Mouse (Mus musculus) C2C12 (cell line): ENCODE measurements around the gene Il1a. TPM values are rescaled to one million over a fixed set of nuclear protein-coding genes. Genes with fewer than 3 reads are reported as not detected.

Experiments
- H3K27me3 ChIP-seq: one replicate; pipeline ENCODE4 v1.6.1; 2011; ENCODE audit not compliant: control insufficient read depth, insufficient read depth, insufficient read length
- H3K36me3 ChIP-seq: one replicate; pipeline ENCODE4 v1.6.1; 2011; ENCODE audit not compliant: control insufficient read depth, insufficient read depth
- H3K4me3 ChIP-seq: one replicate; pipeline ENCODE4 v1.5.1; 2011; ENCODE audit warnings: mild to moderate bottlenecking, control low read depth; ENCODE audit not compliant: poor library complexity, insufficient read depth, severe bottlenecking
- H3K79me2 ChIP-seq: one replicate; pipeline ENCODE4 v1.6.1; 2011; ENCODE audit not compliant: control insufficient read depth, insufficient read depth
- H3K79me3 ChIP-seq: one replicate; pipeline ENCODE4 v1.6.1; 2011; ENCODE audit warnings: low read depth, control low read depth
- H3ac ChIP-seq: one replicate; pipeline ENCODE3; 2011; ENCODE audit warnings: low read depth; ENCODE audit not compliant: control insufficient read depth, insufficient read length
- CEBPB ChIP-seq: IDR thresholded peaks from one replicate; pipeline ENCODE4 v1.6.1; 2011; ENCODE audit warnings: low read depth, mild to moderate bottlenecking, control low read depth, moderate library complexity
- CTCF ChIP-seq: IDR thresholded peaks from one replicate; pipeline ENCODE4 v1.5.1; 2011; ENCODE audit not compliant: control insufficient read depth, insufficient read depth, insufficient read length
- FOSL1 ChIP-seq: IDR thresholded peaks from one replicate; pipeline ENCODE4 v1.8.0; 2011; ENCODE audit warnings: mild to moderate bottlenecking, low read length; ENCODE audit not compliant: poor library complexity, insufficient read depth, severe bottlenecking
- MAX ChIP-seq: IDR thresholded peaks from one replicate; pipeline ENCODE4 v1.6.1; 2011; ENCODE audit warnings: mild to moderate bottlenecking, control low read depth
- MYOD1 ChIP-seq: IDR thresholded peaks from one replicate; pipeline ENCODE4 v1.6.1; 2011; ENCODE audit warnings: low read depth; ENCODE audit not compliant: control insufficient read depth, insufficient read length
- MYOG ChIP-seq: IDR thresholded peaks from one replicate; pipeline ENCODE4 v1.6.1; 2011; ENCODE audit not compliant: control insufficient read depth, insufficient read length; ENCODE audit errors: extremely low read depth
- USF1 ChIP-seq: IDR thresholded peaks from one replicate; pipeline ENCODE4 v1.6.1; 2011; ENCODE audit warnings: low read depth, mild to moderate bottlenecking, control low read depth, moderate library complexity
- polyA plus RNA-seq: library from polyadenylated mRNA; unstranded; fragments of >200 nt; fragmentation: generic; extraction: Trizol; gene quantifications from one replicate; pipeline ENCODE4 v1.2.1, GENCODE M21; 2012; ENCODE audit warnings: missing spikeins

The Il1a gene
- polyA plus RNA-seq, 1 experiment, result not detected

DNA sequence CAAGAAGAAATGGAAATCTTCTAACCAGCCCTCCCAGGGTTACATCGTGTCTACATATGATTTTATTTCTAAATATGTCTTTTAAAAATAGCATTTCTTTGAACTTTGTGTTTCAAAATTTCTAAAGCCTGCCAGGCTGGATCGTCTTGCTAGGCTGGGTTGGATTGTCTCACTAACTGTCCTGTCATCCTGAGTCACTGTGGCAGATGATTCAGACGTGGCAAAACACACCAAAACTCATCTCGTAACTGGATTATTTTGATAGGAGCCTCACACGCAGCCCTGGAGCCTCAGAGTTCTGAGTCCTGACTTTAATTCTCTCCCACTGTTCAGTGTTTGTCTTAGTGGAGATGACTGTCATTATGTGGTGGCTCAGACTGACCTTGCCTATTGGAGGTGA, 46.7 kb downstream of the Il1a start:
- H3K36me3 ChIP-seq, result peaks cover 6% of the 10 kb centered on the region
- no peaks in the 10 kb centered on the region for H3K79me3 ChIP-seq
- H3K4me3 ChIP-seq, result no peak overlapping the region
- no peaks in the 10 kb centered on the region for H3K27me3 ChIP-seq
- H3ac ChIP-seq, result no peak overlapping the region
- peak; percentile 92 for TF ChIP-seq FOSL1
- TF ChIP-seq MYOG, result no peak
- H3K79me2 ChIP-seq, result no peaks in the 10 kb centered on the region

DNA sequence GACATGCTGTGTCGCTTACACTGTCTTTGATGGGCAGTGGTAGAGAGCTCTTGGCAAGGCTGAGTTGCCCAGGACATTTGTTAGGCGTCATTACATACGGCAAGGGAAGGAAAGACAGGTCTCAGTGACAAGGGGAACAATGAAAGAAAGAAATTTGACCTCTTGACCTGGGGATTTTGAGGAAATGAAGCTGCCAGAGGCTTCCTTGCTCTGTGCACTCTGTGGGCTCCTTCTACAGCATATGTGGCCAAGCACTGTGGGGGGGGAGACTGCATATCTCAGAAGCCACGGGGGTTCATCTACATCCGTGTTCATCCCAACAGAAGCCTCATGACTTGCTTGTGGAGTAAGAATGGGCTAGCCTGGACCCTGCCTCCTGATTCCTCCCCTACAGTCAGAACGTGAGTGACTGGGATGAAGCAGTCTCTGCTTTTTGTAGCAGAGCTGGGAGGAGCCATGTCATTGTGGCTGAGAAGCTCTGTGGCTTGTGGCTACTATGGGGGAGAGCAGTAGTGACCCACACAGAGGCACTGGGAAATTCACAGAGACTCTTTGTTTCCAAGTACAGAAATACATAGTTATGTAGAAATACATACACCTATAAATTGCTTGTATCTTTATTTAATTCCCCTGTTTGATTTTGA, 48.5 kb downstream of the Il1a start:
- TF ChIP-seq CEBPB (no peak), FOSL1 (no peak), USF1 (no peak), MAX (no peak), MYOG (no peak), MYOD1 (no peak), CTCF (no peak)
- Histone ChIP-seq H3K36me3 (no peaks in the 10 kb centered on the region), H3K4me3 (no peak overlapping the region)

DNA sequence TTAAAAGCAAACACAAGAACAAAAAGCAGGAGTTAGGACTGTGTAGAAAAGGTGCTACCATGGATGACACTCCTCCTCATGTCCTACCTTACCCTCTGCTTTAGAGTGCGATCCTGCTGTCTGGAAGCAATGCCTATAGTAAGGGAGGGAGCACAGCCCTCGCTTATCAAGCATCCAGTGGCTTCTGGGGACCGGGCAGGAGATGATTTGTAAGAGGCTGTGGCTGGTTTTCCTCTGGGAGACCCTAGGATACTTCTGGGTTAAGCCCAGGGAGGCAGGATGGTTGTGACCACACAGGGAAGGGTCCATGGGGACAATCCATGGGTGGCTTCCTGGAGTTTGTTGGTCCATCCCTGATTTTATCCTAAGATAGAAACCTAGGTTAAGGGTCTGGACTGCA, 49.1 kb downstream of the Il1a start:
- H3K79me2 ChIP-seq, result no peaks in the 10 kb centered on the region
- no peak overlapping the region for H3K4me3 ChIP-seq
- no peaks in the 10 kb centered on the region for H3K36me3 ChIP-seq
- no peak for TF ChIP-seq MAX
- H3K27me3 ChIP-seq, result no peaks in the 10 kb centered on the region
- H3K79me3 ChIP-seq, result no peaks in the 10 kb centered on the region
- no peak overlapping the region for H3ac ChIP-seq

More for the DNA sequence above, 48.5 kb downstream of the Il1a start:
- no peaks in the 10 kb centered on the region for H3K79me3 ChIP-seq
- no peaks in the 10 kb centered on the region for H3K27me3 ChIP-seq
- H3K79me2 ChIP-seq, result no peaks in the 10 kb centered on the region
- no peak overlapping the region for H3ac ChIP-seq

DNA sequence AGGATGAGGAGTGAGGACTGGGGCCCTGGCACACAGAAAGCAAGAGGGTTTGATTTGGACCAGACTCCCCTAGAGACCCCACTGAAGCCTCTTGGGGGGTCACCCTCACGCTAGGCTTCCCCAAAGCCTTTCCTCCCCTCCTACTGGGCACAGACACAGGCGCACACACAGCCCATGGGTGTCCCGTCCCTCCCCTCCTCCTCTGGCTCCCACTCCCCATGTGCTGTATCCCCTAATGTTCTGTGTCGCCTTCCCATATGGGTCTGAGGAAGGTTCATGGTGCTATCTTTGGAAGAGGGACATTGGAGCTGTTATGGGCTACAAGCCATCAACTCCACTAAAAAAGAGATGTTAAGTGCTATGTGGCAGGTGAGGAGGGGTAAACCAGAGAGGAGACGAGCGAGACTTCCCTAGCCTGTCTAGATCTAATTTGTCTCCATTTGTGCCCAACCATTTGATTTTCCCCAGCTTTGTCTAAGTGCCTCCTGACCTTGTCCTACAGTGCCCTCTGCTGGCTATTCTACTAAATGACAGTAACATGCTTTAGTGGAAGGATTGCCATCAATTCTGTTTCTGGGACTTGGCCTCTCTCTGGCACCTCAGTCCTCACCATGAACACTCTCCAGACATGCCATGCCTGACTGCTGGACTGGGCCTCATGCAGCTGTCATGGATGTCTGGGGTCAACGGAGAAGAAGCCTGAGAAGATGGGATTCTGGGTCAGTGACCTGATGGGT, 51.1 kb downstream of the Il1a start:
- Histone ChIP-seq H3K27me3 (no peaks in the 10 kb centered on the region), H3K36me3 (no peaks in the 10 kb centered on the region), H3K4me3 (no peak overlapping the region), H3ac (no peak overlapping the region), H3K79me3 (no peaks in the 10 kb centered on the region), H3K79me2 (no peaks in the 10 kb centered on the region)
- TF ChIP-seq USF1 (no peak), CTCF (peak; percentile 40)

DNA sequence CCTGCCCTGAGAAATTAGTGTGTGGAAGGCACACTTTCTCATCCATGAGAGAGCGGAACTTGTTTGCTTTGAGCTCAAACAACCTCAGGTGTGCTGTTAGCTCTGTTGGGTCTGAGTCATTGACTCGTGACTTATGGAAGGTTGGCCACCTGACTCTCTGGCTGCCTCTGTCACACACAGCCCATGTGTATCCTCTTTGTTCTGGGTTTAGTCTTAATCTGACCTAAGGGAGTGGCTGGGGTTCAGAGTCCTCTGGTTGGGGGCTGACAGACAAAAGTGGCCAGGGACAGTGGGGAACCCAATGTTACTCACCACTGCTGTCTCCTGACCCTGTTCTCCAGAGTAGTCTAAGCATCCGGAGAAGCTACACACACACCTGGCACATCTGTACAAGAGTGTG, 51.7 kb downstream of the Il1a start:
- TF ChIP-seq CTCF (no peak), MYOG (no peak), USF1 (no peak), CEBPB (no peak), FOSL1 (no peak), MAX (no peak), MYOD1 (no peak)
- Histone ChIP-seq H3K27me3 (no peaks in the 10 kb centered on the region), H3K36me3 (no peaks in the 10 kb centered on the region), H3K4me3 (no peak overlapping the region), H3K79me2 (no peaks in the 10 kb centered on the region), H3K79me3 (no peaks in the 10 kb centered on the region), H3ac (no peak overlapping the region)

GRCm38 (mm10) chr2:129256006-129256405, 53.8 kb downstream of the Il1a start:
- Histone ChIP-seq H3K36me3 (no peaks in the 10 kb centered on the region), H3K4me3 (no peak overlapping the region), H3K79me3 (no peaks in the 10 kb centered on the region), H3K79me2 (no peaks in the 10 kb centered on the region), H3K27me3 (no peaks in the 10 kb centered on the region), H3ac (no peak overlapping the region)
- TF ChIP-seq MAX, result no peak
- TF ChIP-seq CEBPB, result no peak
- TF ChIP-seq MYOD1, result no peak
- no peak for TF ChIP-seq MYOG
- TF ChIP-seq CTCF, result no peak
- TF ChIP-seq FOSL1, result no peak
- no peak for TF ChIP-seq USF1
